Mouse (Mus musculus): ENCODE results near the gene Vmn2r54. TPM values are rescaled to one million over a fixed set of nuclear protein-coding genes. Genes with fewer than 3 reads are reported as not detected.
"Not testable (repeated sequence)": the region's sequence is repeated elsewhere in the genome, so short reads cannot be mapped to it uniquely, and the experiment has no call there.

Gene Vmn2r54
- polyA plus RNA-seq (2014; fragmentation: Nextera tagmentation; extraction: Ambion mirVana): not detected in 2 replicates

DNA sequence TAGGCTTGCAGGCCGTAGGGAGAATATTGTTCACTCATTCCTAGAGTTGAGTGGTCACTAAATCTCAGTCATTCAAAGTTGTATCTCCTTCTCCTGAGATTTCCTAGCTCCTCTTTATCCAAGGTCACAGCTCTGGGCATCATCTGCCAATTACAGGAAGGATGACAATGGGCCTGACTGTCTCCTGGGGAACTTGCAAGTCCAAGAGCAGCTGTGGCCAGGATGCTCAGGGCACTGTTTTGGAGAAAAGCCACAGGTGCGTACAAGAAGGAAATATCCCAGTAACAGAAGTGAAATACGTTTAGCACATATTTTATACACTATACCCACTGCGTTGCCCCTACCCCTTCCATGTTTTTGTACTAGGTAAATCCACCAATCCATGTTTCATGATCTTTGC, at the start of gene Vmn2r54:
Gene Vmn2r54, minus strand, starts transcription at position 101 of the 400 bp plus-strand sequence.
- H3K27ac ChIP-seq (ENCODE audit: low read depth); H3K4me1 ChIP-seq (replicated peaks; ENCODE audit: control insufficient read depth, insufficient read depth, low read length); H3K36me3 ChIP-seq (ENCODE audit: control insufficient read depth, insufficient read depth, low read length); H3K4me3 ChIP-seq (ENCODE audit: low read depth, low read length); H3K27me3 ChIP-seq (replicated peaks; ENCODE audit: control insufficient read depth, insufficient read depth, low read length); H3K9ac ChIP-seq (ENCODE audit: low read length); DNase-seq (ENCODE audit: low spot score); H3K4me2 ChIP-seq (ENCODE audit: low read length); ATAC-seq (replicated peaks; ENCODE audit: low FRiP score, low TSS enrichment, low read depth); H3K9me3 ChIP-seq (ENCODE audit: control insufficient read depth, low read length): not testable (repeated sequence)
- WGBS: 82% methylated on average over 3 of the region's 4 CpGs

DNA sequence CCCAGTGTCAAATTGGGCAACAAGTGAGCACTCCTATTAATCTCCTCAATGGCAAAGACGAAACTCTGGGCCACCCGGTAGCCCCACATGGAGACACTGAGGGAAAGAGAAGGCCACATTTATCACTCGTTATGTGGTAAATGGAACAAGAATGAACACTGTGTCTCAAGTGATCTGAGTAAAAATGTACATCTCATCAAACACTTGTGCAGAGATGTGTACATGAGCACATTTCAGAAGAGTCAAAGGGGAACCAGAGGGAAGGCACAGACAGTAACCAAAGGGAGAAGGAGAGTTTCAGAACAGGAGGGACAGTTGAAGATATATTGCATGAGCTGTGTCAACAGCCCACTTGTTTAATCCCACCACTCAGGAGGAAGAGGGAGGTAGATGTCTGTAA, 44.8 kb upstream of the Vmn2r54 start, which contains the start of gene Vmn2r55:
Gene Vmn2r55, minus strand, starts transcription at position 101 of the 400 bp plus-strand sequence.
- not testable (repeated sequence) for DNase-seq (ENCODE audit: low spot score); H3K27me3 ChIP-seq (replicated peaks; ENCODE audit: control insufficient read depth, insufficient read depth, low read length); H3K4me1 ChIP-seq (replicated peaks; ENCODE audit: control insufficient read depth, insufficient read depth, low read length); H3K27ac ChIP-seq (ENCODE audit: low read depth); H3K9me3 ChIP-seq (ENCODE audit: control insufficient read depth, low read length); H3K9ac ChIP-seq (ENCODE audit: low read length); H3K4me3 ChIP-seq (ENCODE audit: low read depth, low read length); H3K4me2 ChIP-seq (ENCODE audit: low read length); ATAC-seq (replicated peaks; ENCODE audit: low FRiP score, low TSS enrichment, low read depth); H3K36me3 ChIP-seq (ENCODE audit: control insufficient read depth, insufficient read depth, low read length)
- 81% methylated on average over 3 of the region's 3 CpGs for WGBS

DNA sequence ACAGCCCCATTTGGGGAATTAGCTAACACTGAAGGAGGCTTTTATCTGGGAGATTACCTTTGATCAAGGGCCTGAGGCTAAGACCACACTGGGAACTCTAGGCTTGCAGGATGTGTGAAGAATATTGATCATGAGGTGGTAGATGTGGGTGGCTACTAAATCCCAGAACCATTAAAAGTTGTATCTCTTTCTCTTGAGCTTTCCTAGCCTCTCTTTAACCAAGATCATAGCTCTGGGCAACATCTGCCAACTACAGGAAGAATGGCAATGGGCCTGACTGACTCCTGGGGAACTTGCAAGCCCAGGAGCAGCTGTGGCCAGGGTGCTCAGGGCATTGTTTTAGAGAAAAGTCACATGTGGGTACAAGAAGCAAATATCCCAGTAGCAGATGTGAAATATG, 31.4 kb downstream of the Vmn2r54 start, which contains the start of gene Vmn2r53:
Gene Vmn2r53, minus strand, starts transcription at position 101 of the 400 bp plus-strand sequence.
- H3K9ac ChIP-seq (ENCODE audit: low read length): no peak within 1 kb of the TSS
- no peak within 1 kb of the TSS for H3K27ac ChIP-seq (ENCODE audit: low read depth)
- no peaks in the 10 kb centered on the region for H3K36me3 ChIP-seq (ENCODE audit: control insufficient read depth, insufficient read depth, low read length)
- no peaks in the 10 kb centered on the region for H3K9me3 ChIP-seq (ENCODE audit: control insufficient read depth, low read length)
- H3K4me1 ChIP-seq (replicated peaks; ENCODE audit: control insufficient read depth, insufficient read depth, low read length): no peaks in the 10 kb centered on the region
- no peak for ATAC-seq (replicated peaks; ENCODE audit: low FRiP score, low TSS enrichment, low read depth)
- DNase-seq (ENCODE audit: low spot score): no peak
- H3K27me3 ChIP-seq (replicated peaks; ENCODE audit: control insufficient read depth, insufficient read depth, low read length): no peaks in the 10 kb centered on the region
- no peak within 1 kb of the TSS for H3K4me2 ChIP-seq (ENCODE audit: low read length)
- H3K4me3 ChIP-seq (ENCODE audit: low read depth, low read length): no peak within 1 kb of the TSS

Other genes starting within 250 kb of the Vmn2r54 start
- 4.1 and 4.5 TPM in 2 replicates for gene Zfp551, start 217.6 kb downstream of the Vmn2r54 start, polyA plus RNA-seq (2014; fragmentation: Nextera tagmentation; extraction: Ambion mirVana)
- gene Zfp606, start 162.0 kb downstream of the Vmn2r54 start, polyA plus RNA-seq (2014; fragmentation: Nextera tagmentation; extraction: Ambion mirVana): 21.5 and 25.0 TPM in 2 replicates
- not detected in 2 replicates for gene 2900092C05Rik, start 127.8 kb downstream of the Vmn2r54 start, polyA plus RNA-seq (2014; fragmentation: Nextera tagmentation; extraction: Ambion mirVana)
- gene Vmn2r53, start 31.5 kb downstream of the Vmn2r54 start, polyA plus RNA-seq (2014; fragmentation: Nextera tagmentation; extraction: Ambion mirVana): not detected in 2 replicates
- gene Vmn2r55, start 44.7 kb upstream of the Vmn2r54 start, polyA plus RNA-seq (2014; fragmentation: Nextera tagmentation; extraction: Ambion mirVana): not detected in 2 replicates
- not detected in 2 replicates for gene Vmn2r56, start 94.7 kb upstream of the Vmn2r54 start, polyA plus RNA-seq (2014; fragmentation: Nextera tagmentation; extraction: Ambion mirVana)
- 7.6 and 8.4 TPM in 2 replicates for gene Zscan18, start 163.3 kb upstream of the Vmn2r54 start, polyA plus RNA-seq (2014; fragmentation: Nextera tagmentation; extraction: Ambion mirVana)
- 15.1 and 16.2 TPM in 2 replicates for gene Zfp329, start 178.5 kb upstream of the Vmn2r54 start, polyA plus RNA-seq (2014; fragmentation: Nextera tagmentation; extraction: Ambion mirVana)
- 28.7 and 29.5 TPM in 2 replicates for gene Zfp110, start 194.4 kb upstream of the Vmn2r54 start, polyA plus RNA-seq (2014; fragmentation: Nextera tagmentation; extraction: Ambion mirVana)
- 4.4 and 4.8 TPM in 2 replicates for gene Zfp128, start 240.9 kb upstream of the Vmn2r54 start, polyA plus RNA-seq (2014; fragmentation: Nextera tagmentation; extraction: Ambion mirVana)